Mouse (Mus musculus): ENCODE data around the gene Hist1h2br. TPM values are rescaled to one million over a fixed set of nuclear protein-coding genes. Genes with fewer than 3 reads are reported as not detected.
A peak's percentile ranks its signal among the peaks of the same experiment; 100 is the strongest.
"Not testable (repeated sequence)": the region's sequence is repeated elsewhere in the genome, so short reads cannot be mapped to it uniquely, and the experiment has no call there.

Gene Hist1h2br
- polyA plus RNA-seq (2015; fragmentation: Nextera tagmentation; extraction: Ambion mirVana) = 22.5 and 35.7 TPM in 2 replicates

GRCm38 (mm10) chr13:21833461-21833860 lies at the start of gene Hist1h2br, which contains the start of gene Hist1h2ap:
Gene Hist1h2br (plus strand): TSS chr13:21833743.
Gene Hist1h2ap (minus strand): TSS chr13:21833507.
- peaks cover 19% of the 10 kb centered on the region for H3K4me1 ChIP-seq (replicated peaks)
- H3K36me3 ChIP-seq; H3K4me3 ChIP-seq (replicated peaks); H3K9me3 ChIP-seq (replicated peaks); DNase-seq; H3K4me2 ChIP-seq; H3K9ac ChIP-seq; H3K27me3 ChIP-seq; H3K27ac ChIP-seq: not testable (repeated sequence)
- WGBS (ENCODE audit: insufficient replicate concordance) = no CpG with 5 or more reads among the region's 24 CpGs
- peak; percentile 84 for ATAC-seq (ENCODE audit: low read depth)

GRCm38 (mm10) chr13:21784311-21784710 lies 49.2 kb upstream of the Hist1h2br start:
- Histone ChIP-seq H3K4me2 (peak overlapping the region; percentile 74), H3K9me3 (replicated peaks) (no peaks in the 10 kb centered on the region), H3K4me3 (replicated peaks) (peak overlapping the region; percentile 60), H3K27ac (peak overlapping the region; percentile 100), H3K4me1 (replicated peaks) (peaks cover 55% of the 10 kb centered on the region), H3K36me3 (no peaks in the 10 kb centered on the region), H3K9ac (peak overlapping the region; percentile 84), H3K27me3 (no peaks in the 10 kb centered on the region)
- DNase-seq = no peak
- no peak for ATAC-seq (ENCODE audit: low read depth)
- WGBS (ENCODE audit: insufficient replicate concordance) = 59% methylated on average over 6 of the region's 6 CpGs

GRCm38 (mm10) chr13:21786189-21786898 lies 47.2 kb upstream of the Hist1h2br start:
- Histone ChIP-seq H3K4me3 (replicated peaks) (peak overlapping the region; percentile 56), H3K9me3 (replicated peaks) (no peaks in the 10 kb centered on the region), H3K4me1 (replicated peaks) (peaks cover 63% of the 10 kb centered on the region), H3K4me2 (peak overlapping the region; percentile 70), H3K27ac (peak overlapping the region; percentile 100), H3K9ac (peak overlapping the region; percentile 84), H3K36me3 (no peaks in the 10 kb centered on the region), H3K27me3 (no peaks in the 10 kb centered on the region)
- DNase-seq (peak; percentile 27), ATAC-seq (ENCODE audit: low read depth) (no peak)
- WGBS (ENCODE audit: insufficient replicate concordance) = 6% methylated on average over 8 of the region's 8 CpGs

GRCm38 (mm10) chr13:21786899-21787629 lies 46.5 kb upstream of the Hist1h2br start, which contains the start of the genes Hist1h2an and Hist1h2bp:
Gene Hist1h2an (minus strand): TSS chr13:21787218.
Gene Hist1h2bp (plus strand): TSS chr13:21787461.
- not testable (repeated sequence) for H3K27me3 ChIP-seq; H3K36me3 ChIP-seq; H3K9me3 ChIP-seq (replicated peaks)
- ATAC-seq (ENCODE audit: low read depth) = peak; percentile 87
- Histone ChIP-seq H3K4me2 (peak within 1 kb of the TSS; percentile 70), H3K4me1 (replicated peaks) (peaks cover 59% of the 10 kb centered on the region), H3K9ac (peak within 1 kb of the TSS; percentile 84), H3K27ac (peak within 1 kb of the TSS; percentile 100), H3K4me3 (replicated peaks) (peak within 1 kb of the TSS; percentile 56)
- under 1% methylated on average over 32 of the region's 63 CpGs for WGBS (ENCODE audit: insufficient replicate concordance)
- peak; percentile 89 for DNase-seq

- peak overlapping the region; percentile 100 for H3K27ac ChIP-seq
- H3K36me3 ChIP-seq = no peaks in the 10 kb centered on the region
- H3K9ac ChIP-seq = peak overlapping the region; percentile 81
- ATAC-seq (ENCODE audit: low read depth) (peak; percentile 17), DNase-seq (peak; percentile 13)
- 16% methylated on average over 18 of the region's 21 CpGs for WGBS (ENCODE audit: insufficient replicate concordance)
- peak overlapping the region; percentile 59 for H3K4me2 ChIP-seq
- no peaks in the 10 kb centered on the region for H3K27me3 ChIP-seq
- no peaks in the 10 kb centered on the region for H3K9me3 ChIP-seq (replicated peaks)
- H3K4me3 ChIP-seq (replicated peaks) = peak overlapping the region; percentile 51
- H3K4me1 ChIP-seq (replicated peaks) = peaks cover 57% of the 10 kb centered on the region
Observed at GRCm38 (mm10) chr13:21787760-21788593, 45.6 kb upstream of the Hist1h2br start.

- Histone ChIP-seq H3K4me1 (replicated peaks) (peaks cover 44% of the 10 kb centered on the region), H3K27me3 (no peaks in the 10 kb centered on the region), H3K9me3 (replicated peaks) (no peaks in the 10 kb centered on the region), H3K9ac (peak overlapping the region; percentile 81), H3K4me3 (replicated peaks) (no peak overlapping the region), H3K27ac (peak overlapping the region; percentile 100), H3K36me3 (no peaks in the 10 kb centered on the region), H3K4me2 (0 out of 2 replicates have a peak overlapping the region, but pooled peaks have one; percentile 34)
- ATAC-seq (ENCODE audit: low read depth) (no peak), DNase-seq (no peak)
- 39% methylated on average over 6 of the region's 6 CpGs for WGBS (ENCODE audit: insufficient replicate concordance)
Observed at GRCm38 (mm10) chr13:21789925-21790324, 43.6 kb upstream of the Hist1h2br start.

- Histone ChIP-seq H3K4me1 (replicated peaks) (peaks cover 36% of the 10 kb centered on the region), H3K27ac (no peak overlapping the region), H3K4me2 (peak overlapping the region; percentile 41), H3K27me3 (no peaks in the 10 kb centered on the region), H3K36me3 (no peaks in the 10 kb centered on the region), H3K9ac (peak overlapping the region; percentile 52; the same call in 1 of the 2 replicates), H3K9me3 (replicated peaks) (no peaks in the 10 kb centered on the region), H3K4me3 (replicated peaks) (no peak overlapping the region)
- ATAC-seq (ENCODE audit: low read depth) = no peak
- no peak for DNase-seq
- WGBS (ENCODE audit: insufficient replicate concordance) = 33% methylated on average over 17 of the region's 18 CpGs
Observed at GRCm38 (mm10) chr13:21790601-21791283, 42.8 kb upstream of the Hist1h2br start.

- Histone ChIP-seq H3K36me3 (no peaks in the 10 kb centered on the region), H3K4me3 (replicated peaks) (no peak overlapping the region), H3K27me3 (no peaks in the 10 kb centered on the region), H3K9me3 (replicated peaks) (no peaks in the 10 kb centered on the region), H3K27ac (no peak overlapping the region), H3K9ac (no peak overlapping the region), H3K4me1 (replicated peaks) (peaks cover 5% of the 10 kb centered on the region), H3K4me2 (no peak overlapping the region)
- DNase-seq = no peak
- WGBS (ENCODE audit: insufficient replicate concordance) = 78% methylated on average over 7 of the region's 7 CpGs
- ATAC-seq (ENCODE audit: low read depth) = no peak
Observed at GRCm38 (mm10) chr13:21795584-21795983, 38.0 kb upstream of the Hist1h2br start.

GRCm38 (mm10) chr13:21797163-21797562 lies 36.4 kb upstream of the Hist1h2br start:
- not testable (repeated sequence) for H3K9ac ChIP-seq; H3K4me1 ChIP-seq (replicated peaks); DNase-seq; H3K9me3 ChIP-seq (replicated peaks); H3K27me3 ChIP-seq; H3K4me3 ChIP-seq (replicated peaks); H3K36me3 ChIP-seq; H3K27ac ChIP-seq; H3K4me2 ChIP-seq
- peak; percentile 74 for ATAC-seq (ENCODE audit: low read depth)

- H3K4me2 ChIP-seq; H3K9me3 ChIP-seq (replicated peaks); H3K9ac ChIP-seq; DNase-seq; H3K4me3 ChIP-seq (replicated peaks); H3K27ac ChIP-seq; H3K36me3 ChIP-seq; H3K27me3 ChIP-seq; H3K4me1 ChIP-seq (replicated peaks): not testable (repeated sequence)
- ATAC-seq (ENCODE audit: low read depth) = peak; percentile 68
- no CpG with 5 or more reads among the region's 4 CpGs for WGBS (ENCODE audit: insufficient replicate concordance)
Observed at GRCm38 (mm10) chr13:21803058-21803457, 30.5 kb upstream of the Hist1h2br start.
